Mouse (Mus musculus): ENCODE measurements around the gene Rtl10. TPM values are rescaled to one million over a fixed set of nuclear protein-coding genes. Genes with fewer than 3 reads are reported as not detected.
A peak's percentile ranks its signal among the peaks of the same experiment; 100 is the strongest.

The Rtl10 gene
- 4.4 and 5.8 TPM in 2 replicates for total RNA-seq (2021)
- long read RNA-seq, experiment 1 = 0 reads
- long read RNA-seq, experiment 2 = 0 reads

- peak; percentile 98 for DNase-seq
Observed at GRCm38 (mm10) chr16:18498558-18498990, at the start of gene Rtl10, which contains the start of gene Gnb1l. Rtl10 (plus strand) TSS chr16:18498901. Gnb1l (plus strand) TSS chr16:18498713.

- DNase-seq = no peak
Observed at GRCm38 (mm10) chr16:18449005-18449404, 49.7 kb upstream of the Rtl10 start.

GRCm38 (mm10) chr16:18451486-18452181, 47.1 kb upstream of the Rtl10 start:
- peak; percentile 63 for DNase-seq

GRCm38 (mm10) chr16:18452361-18452862, 46.3 kb upstream of the Rtl10 start:
- DNase-seq = no peak

- DNase-seq = peak; percentile 23
Observed at GRCm38 (mm10) chr16:18453846-18454245, 44.9 kb upstream of the Rtl10 start.

- DNase-seq = no peak
Observed at GRCm38 (mm10) chr16:18455407-18455806, 43.3 kb upstream of the Rtl10 start.

- DNase-seq = no peak
Observed at GRCm38 (mm10) chr16:18458661-18459060, 40.0 kb upstream of the Rtl10 start.

- DNase-seq = peak; percentile 64
Observed at GRCm38 (mm10) chr16:18459335-18459954, 39.3 kb upstream of the Rtl10 start.

GRCm38 (mm10) chr16:18459955-18460370, 38.7 kb upstream of the Rtl10 start:
- DNase-seq = peak; percentile 48

GRCm38 (mm10) chr16:18460826-18461225, 37.9 kb upstream of the Rtl10 start:
- DNase-seq = no peak

- no peak for DNase-seq
Observed at GRCm38 (mm10) chr16:18462031-18462430, 36.7 kb upstream of the Rtl10 start.

GRCm38 (mm10) chr16:18462598-18462997, 36.1 kb upstream of the Rtl10 start:
- no peak for DNase-seq

GRCm38 (mm10) chr16:18464271-18464670, 34.4 kb upstream of the Rtl10 start:
- DNase-seq = no peak

- DNase-seq = no peak
Observed at GRCm38 (mm10) chr16:18470829-18471228, 27.9 kb upstream of the Rtl10 start.

GRCm38 (mm10) chr16:18471381-18471955, 27.2 kb upstream of the Rtl10 start:
- DNase-seq = no peak

GRCm38 (mm10) chr16:18471976-18472375, 26.7 kb upstream of the Rtl10 start:
- DNase-seq = no peak

GRCm38 (mm10) chr16:18472416-18472815, 26.3 kb upstream of the Rtl10 start:
- DNase-seq = no peak

- DNase-seq = no peak
Observed at GRCm38 (mm10) chr16:18472976-18473375, 25.7 kb upstream of the Rtl10 start.

GRCm38 (mm10) chr16:18474021-18474420, 24.7 kb upstream of the Rtl10 start:
- no peak for DNase-seq

GRCm38 (mm10) chr16:18477996-18478395, 20.7 kb upstream of the Rtl10 start:
- DNase-seq = no peak

GRCm38 (mm10) chr16:18479667-18480066, 19.0 kb upstream of the Rtl10 start:
- DNase-seq = no peak

GRCm38 (mm10) chr16:18480933-18481485, 17.7 kb upstream of the Rtl10 start:
- DNase-seq = peak; percentile 34

GRCm38 (mm10) chr16:18482431-18482830, 16.3 kb upstream of the Rtl10 start:
- no peak for DNase-seq

Measured in adrenal gland, postnatal 14 days (tissue).